Mouse (Mus musculus): ENCODE data around the gene Lrg1. TPM values are rescaled to one million over a fixed set of nuclear protein-coding genes. Genes with fewer than 3 reads are reported as not detected.

The Lrg1 gene
- total RNA-seq, 2 experiments from 2014 or later, result not detected

DNA sequence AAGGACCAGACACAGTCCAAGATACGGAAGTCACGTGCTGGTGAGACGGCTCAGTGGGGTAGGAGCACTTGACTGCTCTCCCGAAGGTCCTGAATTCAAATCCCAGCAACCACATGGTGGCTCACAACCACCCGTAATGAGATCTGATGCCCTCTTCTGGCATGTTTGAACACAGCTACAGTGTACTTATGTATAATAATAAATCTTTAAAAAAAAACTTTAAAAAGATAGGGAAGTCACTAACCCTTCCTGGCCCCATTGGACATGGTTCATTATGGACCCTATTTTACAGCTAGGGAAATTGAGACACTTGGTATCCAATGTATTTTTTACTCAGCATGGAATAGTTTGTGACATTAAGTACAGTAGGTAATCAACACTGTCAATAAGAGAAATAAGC lies 44.3 kb downstream of the Lrg1 start:
- DNase-seq (ENCODE audit: low spot score in 2 of 2), result no peak

GRCm38 (mm10) chr17:56074827-56075208 lies 47.0 kb downstream of the Lrg1 start, which contains the start of gene Ubxn6:
Gene Ubxn6, minus strand, starts transcription at chr17:56075028.
- DNase-seq (ENCODE audit: low spot score in 2 of 2), result peak; percentile 97 to 98

GRCm38 (mm10) chr17:56074097-56074826 lies 47.5 kb downstream of the Lrg1 start:
- peak; percentile 71 to 76 for DNase-seq (ENCODE audit: low spot score in 2 of 2)

DNA sequence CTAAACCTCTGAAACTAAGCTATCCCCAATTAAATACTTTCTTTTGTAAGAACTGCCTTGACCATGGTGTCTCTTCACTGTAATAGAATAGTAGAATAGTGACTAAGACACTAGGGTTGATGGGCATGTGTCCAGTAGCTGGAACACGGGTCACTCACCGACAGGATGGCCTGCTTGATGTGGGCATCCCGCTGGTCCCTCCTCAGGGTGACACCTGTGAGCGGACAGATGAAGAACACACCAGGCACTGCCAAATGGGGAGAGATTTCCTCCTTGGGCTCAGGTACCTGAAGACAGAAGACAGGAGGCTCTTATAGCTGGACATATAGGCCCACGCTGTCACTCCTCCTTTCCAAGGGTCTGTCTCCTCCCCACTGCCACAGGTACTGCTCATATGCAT lies 49.6 kb downstream of the Lrg1 start:
- DNase-seq (ENCODE audit: low spot score in 2 of 2), result no peak

DNA sequence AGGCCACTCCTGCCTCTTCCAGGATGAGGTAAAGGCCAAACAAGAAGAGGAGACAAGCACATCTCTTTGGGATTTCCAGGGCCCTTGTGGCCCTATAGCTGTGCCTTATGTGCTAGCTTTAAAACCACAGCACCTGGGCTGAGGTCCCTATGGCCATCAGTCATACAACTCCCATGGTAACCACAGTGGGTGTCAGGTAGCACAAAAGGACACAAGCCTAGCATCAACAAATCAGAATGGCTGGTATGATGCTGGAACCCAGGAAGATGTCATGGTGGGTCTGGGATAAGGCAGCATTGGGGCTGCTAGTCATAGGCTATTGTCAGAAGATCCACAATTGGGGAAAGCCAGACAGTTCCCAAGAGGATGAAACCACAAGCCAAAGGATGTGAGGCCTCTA lies 50.7 kb downstream of the Lrg1 start:
- DNase-seq (ENCODE audit: low spot score in 2 of 2), result no peak

Other genes with a start within 250 kb of the Lrg1 start
- 10 to 100 TPM in 1 of 2 experiments, 1 to 10 TPM in 1; 9.4 to 10.5 TPM for gene Zfp119a, start 243.1 kb downstream of the Lrg1 start, total RNA-seq (2021)
- gene Zfp959, start 229.9 kb downstream of the Lrg1 start, total RNA-seq (2021), result 1 to 10 TPM; 7.8 to 8.1 TPM
- gene Zfp119b, start 172.5 kb downstream of the Lrg1 start, total RNA-seq (2021), result 1 to 10 TPM; 3.9 to 4.4 TPM
- gene Ebi3, start 169.4 kb downstream of the Lrg1 start, total RNA-seq (2021), result 1 to 10 TPM; 3.1 to 3.8 TPM
- 10 to 100 TPM; 15.9 to 16.8 TPM for gene Yju2, start 162.9 kb downstream of the Lrg1 start, total RNA-seq (2021)
- gene Shd, start 151.5 kb downstream of the Lrg1 start, total RNA-seq (2021), result 10 to 100 TPM; 53.7 to 55.3 TPM
- gene Fsd1, start 135.5 kb downstream of the Lrg1 start, total RNA-seq (2021), result 100 to 1,000 TPM in 1 of 2 experiments, 10 to 100 TPM in 1; 98.0 to 101 TPM
- gene Stap2, start 116.4 kb downstream of the Lrg1 start, total RNA-seq (2021), result 1 to 10 TPM; 5.3 TPM
- gene Mpnd, start 116.3 kb downstream of the Lrg1 start, total RNA-seq (2021), result 100 to 1,000 TPM; 109 to 112 TPM
- gene Sh3gl1, start 85.4 kb downstream of the Lrg1 start, total RNA-seq (2021), result 10 to 100 TPM; 58.7 to 59.9 TPM
- gene Chaf1a, start 81.6 kb downstream of the Lrg1 start, total RNA-seq (2021), result 1 to 10 TPM; 5.2 to 6.2 TPM
- 10 to 100 TPM; 68.5 to 70.6 TPM for gene Ubxn6, start 47.0 kb downstream of the Lrg1 start, total RNA-seq (2021)
- 100 to 1,000 TPM in 1 of 2 experiments, 10 to 100 TPM in 1; 99.8 to 115 TPM for gene Hdgfl2, start 42.4 kb downstream of the Lrg1 start, total RNA-seq (2021)
- under 1 TPM; 0.43 to 0.51 TPM for gene Plin4, start 12.2 kb downstream of the Lrg1 start, total RNA-seq (2021)
- 1 to 10 TPM; 1.0 to 1.7 TPM for gene Plin5, start 4.4 kb downstream of the Lrg1 start, total RNA-seq (2021)
- 100 to 1,000 TPM; 117 to 125 TPM for gene Sema6b, start 18.3 kb upstream of the Lrg1 start, total RNA-seq (2021)
- gene Tnfaip8l1, start 40.5 kb upstream of the Lrg1 start, total RNA-seq (2021), result 1 to 10 TPM; 7.0 to 7.2 TPM
- 10 to 100 TPM; 48.3 to 53.7 TPM for gene Mydgf, start 61.9 kb upstream of the Lrg1 start, total RNA-seq (2021)
- 10 to 100 TPM; 44.5 to 45.6 TPM for gene Dpp9, start 96.9 kb upstream of the Lrg1 start, total RNA-seq (2021)
- gene Fem1a, start 134.8 kb upstream of the Lrg1 start, total RNA-seq (2021), result 10 to 100 TPM; 45.3 to 46.5 TPM
- 1 to 10 TPM; 5.2 to 5.9 TPM for gene Ticam1, start 154.8 kb upstream of the Lrg1 start, total RNA-seq (2021)
- gene Plin3, start 170.9 kb upstream of the Lrg1 start, total RNA-seq (2021), result 1 to 10 TPM; 5.7 to 7.3 TPM
- not detected for gene Arrdc5, start 178.3 kb upstream of the Lrg1 start, total RNA-seq (2021)
- gene Uhrf1, start 181.3 kb upstream of the Lrg1 start, total RNA-seq (2021), result 1 to 10 TPM; 5.9 to 6.3 TPM
- 10 to 100 TPM; 85.3 to 87.1 TPM for gene Kdm4b, start 204.1 kb upstream of the Lrg1 start, total RNA-seq (2021)

All from layer of hippocampus, postnatal 10 days (tissue).